Mouse (Mus musculus): Measurements from ENCODE around the gene Slc25a19. TPM values are rescaled to one million over a fixed set of nuclear protein-coding genes. Genes with fewer than 3 reads are reported as not detected.

Gene Slc25a19
- polyA plus RNA-seq, 1 experiment from 2014 or later, result 10.4 TPM

DNA sequence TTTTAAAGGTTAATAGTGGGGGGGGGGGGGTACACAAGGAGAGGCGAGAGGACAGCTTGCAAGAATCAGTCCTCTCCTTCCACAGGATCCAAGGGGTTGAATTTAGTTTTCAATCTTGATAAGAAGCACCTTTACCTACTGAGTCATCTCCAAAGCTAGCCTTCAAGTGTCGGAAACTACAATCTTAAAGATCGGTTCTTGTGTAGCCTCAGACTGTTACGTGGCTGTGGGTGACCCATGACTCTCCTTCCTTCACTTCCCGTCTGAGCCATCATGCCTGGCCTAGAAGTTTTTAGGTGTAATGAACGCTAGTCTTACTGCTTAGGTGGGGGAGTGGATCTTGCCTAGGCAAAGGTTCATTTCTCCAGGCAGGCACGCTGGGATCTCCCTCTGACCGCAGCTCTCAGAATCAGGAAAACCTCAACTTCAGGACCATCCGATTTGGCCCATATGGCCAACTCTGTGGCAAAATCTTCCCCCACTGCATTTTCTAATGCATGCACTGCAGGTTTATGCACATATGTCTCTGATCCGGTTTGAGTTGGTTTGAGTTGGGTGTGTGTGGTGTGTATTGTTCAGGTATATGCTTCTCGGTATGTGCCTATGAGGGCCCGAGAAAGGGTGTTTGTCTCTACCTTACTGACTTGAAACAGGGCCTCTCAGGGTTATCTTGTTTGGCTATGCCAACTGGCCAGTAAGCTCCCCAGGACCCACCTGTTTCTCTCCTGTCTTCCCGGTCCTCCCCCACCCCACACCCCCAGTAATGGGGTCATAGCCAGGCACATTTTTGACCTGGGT is 1.8 kb upstream of the Slc25a19 start:
- Histone ChIP-seq H3K27ac (replicated peaks) (no peak overlapping the region), H3K4me2 (no peak overlapping the region)
- WGBS (ENCODE audit: insufficient replicate concordance), result 71% methylated on average over 13 of the region's 13 CpGs

DNA sequence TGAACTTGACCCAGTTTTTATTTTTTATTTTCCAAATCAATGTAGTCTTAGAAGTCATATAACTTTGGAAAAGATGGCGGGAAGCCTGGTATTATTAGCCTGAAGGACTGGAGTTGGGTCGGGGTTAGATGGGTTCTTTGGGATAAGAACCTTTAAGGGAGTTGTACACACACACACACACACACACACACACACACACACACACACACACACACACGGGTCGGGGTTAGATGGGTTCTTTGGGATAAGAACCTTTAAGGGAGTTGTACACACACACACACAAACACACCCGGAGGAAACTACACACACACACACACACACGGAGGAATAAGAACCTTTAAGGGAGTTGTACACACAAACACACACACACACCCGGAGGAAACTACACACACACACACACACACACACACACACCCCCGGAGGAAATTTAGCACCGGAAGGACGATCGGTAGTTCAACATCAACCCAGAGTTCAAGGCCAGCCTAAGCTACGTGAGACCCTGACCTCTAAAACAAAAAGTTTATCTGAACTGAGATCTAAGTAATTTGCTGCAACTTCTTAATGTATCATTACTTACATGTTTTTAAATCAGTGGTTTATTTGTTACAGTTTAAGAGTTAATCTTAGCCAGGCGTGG is 488 bp upstream of the Slc25a19 start:
- peak; percentile 4 for ATAC-seq (ENCODE audit: insufficient read depth)
- 42% methylated on average over 13 of the region's 13 CpGs for WGBS (ENCODE audit: insufficient replicate concordance)

More for the DNA sequence above, 1.8 kb upstream of the Slc25a19 start:
- H3K4me1 ChIP-seq (replicated peaks), result peaks cover 42% of the 10 kb centered on the region
- no peak overlapping the region for H3K9ac ChIP-seq
- ATAC-seq (ENCODE audit: insufficient read depth), result no peak
- no peak overlapping the region for H3K4me3 ChIP-seq (replicated peaks)
- no peaks in the 10 kb centered on the region for H3K36me3 ChIP-seq (replicated peaks)
- no peaks in the 10 kb centered on the region for H3K27me3 ChIP-seq
- no peaks in the 10 kb centered on the region for H3K9me3 ChIP-seq (replicated peaks)

DNA sequence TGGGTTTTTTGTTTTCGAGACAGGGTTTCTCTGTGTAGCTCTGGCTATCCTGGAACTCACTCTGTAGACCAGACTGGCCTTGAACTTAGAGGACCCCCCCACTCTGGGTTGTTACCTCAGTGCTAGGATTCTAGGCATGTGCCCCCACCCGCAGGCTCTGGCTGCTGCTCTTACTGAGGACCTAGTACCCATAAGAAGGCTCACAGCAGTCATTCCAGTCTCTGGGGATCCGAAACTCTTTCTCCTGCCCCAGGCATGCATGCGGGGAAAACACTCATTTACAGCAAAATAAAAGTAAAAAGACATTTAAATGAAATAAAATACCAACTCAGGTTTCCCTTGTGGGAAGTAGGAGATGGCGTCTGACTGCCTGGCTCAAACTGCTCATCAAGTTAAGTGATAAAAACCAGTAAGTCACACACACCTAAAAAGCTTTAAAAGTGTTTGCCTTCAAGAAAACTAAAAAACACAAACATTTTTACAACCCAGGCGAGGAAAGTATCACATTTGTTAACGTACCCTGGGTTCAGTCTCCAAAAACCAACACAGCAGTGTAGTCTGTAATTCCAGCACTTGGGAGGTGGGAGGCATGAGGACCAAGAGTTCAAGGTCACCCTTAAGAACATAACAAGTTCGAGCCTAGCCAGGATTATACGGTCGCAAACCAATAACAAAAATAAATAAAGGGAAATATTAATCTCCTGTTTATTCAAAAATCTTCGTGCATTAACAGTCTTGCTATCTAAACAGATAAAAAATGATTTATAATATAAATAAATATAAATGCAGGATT is 1.1 kb downstream of the Slc25a19 start:
- Histone ChIP-seq H3K4me2 (peak overlapping the region; percentile 98), H3K4me1 (replicated peaks) (peaks cover 42% of the 10 kb centered on the region), H3K27me3 (no peaks in the 10 kb centered on the region), H3K9ac (peak overlapping the region; percentile 79), H3K4me3 (replicated peaks) (peak overlapping the region; percentile 84), H3K27ac (replicated peaks) (peak overlapping the region; percentile 83), H3K36me3 (replicated peaks) (peaks cover 16% of the 10 kb centered on the region), H3K9me3 (replicated peaks) (no peaks in the 10 kb centered on the region)
- WGBS (ENCODE audit: insufficient replicate concordance), result 41% methylated on average over 11 of the region's 11 CpGs
- no peak for ATAC-seq (ENCODE audit: insufficient read depth)

More for the DNA sequence above, 488 bp upstream of the Slc25a19 start:
- Histone ChIP-seq H3K4me3 (replicated peaks) (peak overlapping the region; percentile 84), H3K9me3 (replicated peaks) (no peaks in the 10 kb centered on the region), H3K27ac (replicated peaks) (peak overlapping the region; percentile 56), H3K4me2 (peak overlapping the region; percentile 98), H3K27me3 (no peaks in the 10 kb centered on the region), H3K9ac (peak overlapping the region; percentile 46), H3K36me3 (replicated peaks) (peaks cover under 1% of the 10 kb centered on the region; the same call in 1 of the 2 replicates), H3K4me1 (replicated peaks) (peaks cover 42% of the 10 kb centered on the region)

DNA sequence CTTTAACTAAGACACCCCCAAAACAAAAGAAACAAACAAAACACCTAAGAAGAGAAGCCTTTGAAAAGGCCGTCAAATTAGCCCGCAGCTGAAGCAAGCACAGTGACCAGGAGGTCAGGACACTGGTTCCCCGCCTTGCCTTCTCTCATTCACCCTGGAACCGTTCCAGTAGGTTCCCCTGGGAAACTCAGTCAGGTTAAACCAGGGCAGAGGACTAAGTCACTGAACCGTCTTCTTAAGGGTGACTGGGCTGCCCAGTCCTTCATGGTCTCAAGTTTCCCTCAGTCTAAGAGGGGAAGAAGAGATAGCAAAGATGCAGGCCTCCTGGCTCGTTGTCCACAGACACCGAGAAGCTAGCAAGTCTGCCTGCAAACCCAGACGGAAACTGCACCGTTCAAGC is 2.2 kb downstream of the Slc25a19 start:
- no peak overlapping the region for H3K9ac ChIP-seq
- peaks cover 24% of the 10 kb centered on the region for H3K36me3 ChIP-seq (replicated peaks)
- H3K4me3 ChIP-seq (replicated peaks), result no peak overlapping the region
- H3K9me3 ChIP-seq (replicated peaks), result no peaks in the 10 kb centered on the region
- no peak overlapping the region for H3K27ac ChIP-seq (replicated peaks)
- H3K27me3 ChIP-seq, result no peaks in the 10 kb centered on the region
- 76% methylated on average over 9 of the region's 9 CpGs for WGBS (ENCODE audit: insufficient replicate concordance)
- no peak overlapping the region for H3K4me2 ChIP-seq
- ATAC-seq (ENCODE audit: insufficient read depth), result no peak
- H3K4me1 ChIP-seq (replicated peaks), result peaks cover 33% of the 10 kb centered on the region

GRCm38 (mm10) chr11:115623487-115624070 is 4.5 kb downstream of the Slc25a19 start:
- ATAC-seq (ENCODE audit: insufficient read depth), result no peak
- 71% methylated on average over 9 of the region's 9 CpGs for WGBS (ENCODE audit: insufficient replicate concordance)
- H3K4me1 ChIP-seq (replicated peaks), result peaks cover 21% of the 10 kb centered on the region

DNA sequence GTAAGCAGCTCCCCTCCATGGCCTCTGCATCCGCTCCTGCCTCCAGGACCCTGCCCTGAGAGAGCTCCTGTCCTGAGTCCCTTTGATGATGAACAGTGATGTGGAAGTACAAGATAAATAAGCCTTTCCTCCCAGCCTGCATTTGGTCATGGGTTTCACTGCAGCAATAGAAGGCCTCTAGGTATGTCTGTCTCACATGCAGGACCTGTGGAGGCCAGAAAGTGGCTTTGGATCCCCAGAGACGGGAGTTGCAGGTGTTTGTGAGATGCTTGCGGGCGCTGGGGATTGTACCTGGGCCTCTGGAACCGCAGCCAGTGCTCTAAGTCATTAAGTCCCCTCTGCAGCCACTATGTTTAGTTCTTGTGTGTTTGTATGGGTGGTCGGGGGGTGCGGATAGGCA is 8.1 kb downstream of the Slc25a19 start:
- no peak overlapping the region for H3K9ac ChIP-seq
- 87% methylated on average over 7 of the region's 7 CpGs for WGBS (ENCODE audit: insufficient replicate concordance)
- H3K4me2 ChIP-seq, result no peak overlapping the region
- ATAC-seq (ENCODE audit: insufficient read depth), result no peak
- 0 out of 2 replicates have a peak, but pooled peaks cover 2% of the 10 kb centered on the region for H3K4me1 ChIP-seq (replicated peaks)
- no peaks in the 10 kb centered on the region for H3K27me3 ChIP-seq
- peaks cover 61% of the 10 kb centered on the region for H3K36me3 ChIP-seq (replicated peaks)
- no peaks in the 10 kb centered on the region for H3K9me3 ChIP-seq (replicated peaks)
- H3K4me3 ChIP-seq (replicated peaks), result no peak overlapping the region
- no peak overlapping the region for H3K27ac ChIP-seq (replicated peaks)

More at GRCm38 (mm10) chr11:115623487-115624070, 4.5 kb downstream of the Slc25a19 start:
- H3K4me3 ChIP-seq (replicated peaks), result no peak overlapping the region
- no peak overlapping the region for H3K4me2 ChIP-seq
- H3K27ac ChIP-seq (replicated peaks), result no peak overlapping the region
- H3K9me3 ChIP-seq (replicated peaks), result no peaks in the 10 kb centered on the region
- no peak overlapping the region for H3K9ac ChIP-seq
- peaks cover 41% of the 10 kb centered on the region for H3K36me3 ChIP-seq (replicated peaks)
- H3K27me3 ChIP-seq, result no peaks in the 10 kb centered on the region

GRCm38 (mm10) chr11:115618732-115619516 is 9.2 kb downstream of the Slc25a19 start:
- H3K36me3 ChIP-seq (replicated peaks), result peaks cover 65% of the 10 kb centered on the region
- no peaks in the 10 kb centered on the region for H3K9me3 ChIP-seq (replicated peaks)
- no peak overlapping the region for H3K9ac ChIP-seq
- H3K27me3 ChIP-seq, result no peaks in the 10 kb centered on the region
- peaks cover 7% of the 10 kb centered on the region for H3K4me1 ChIP-seq (replicated peaks)
- no peak for ATAC-seq (ENCODE audit: insufficient read depth)
- WGBS (ENCODE audit: insufficient replicate concordance), result 79% methylated on average over 16 of the region's 16 CpGs
- H3K4me2 ChIP-seq, result no peak overlapping the region
- H3K4me3 ChIP-seq (replicated peaks), result no peak overlapping the region
- H3K27ac ChIP-seq (replicated peaks), result no peak overlapping the region

GRCm38 (mm10) chr11:115618001-115618400 is 10.1 kb downstream of the Slc25a19 start:
- Histone ChIP-seq H3K36me3 (replicated peaks) (peaks cover 59% of the 10 kb centered on the region), H3K4me3 (replicated peaks) (no peak overlapping the region), H3K9ac (no peak overlapping the region), H3K4me1 (replicated peaks) (peaks cover 16% of the 10 kb centered on the region), H3K27ac (replicated peaks) (no peak overlapping the region), H3K4me2 (no peak overlapping the region), H3K27me3 (no peaks in the 10 kb centered on the region), H3K9me3 (replicated peaks) (no peaks in the 10 kb centered on the region)
- 62% methylated on average over 2 of the region's 2 CpGs for WGBS (ENCODE audit: insufficient replicate concordance)
- no peak for ATAC-seq (ENCODE audit: insufficient read depth)

DNA sequence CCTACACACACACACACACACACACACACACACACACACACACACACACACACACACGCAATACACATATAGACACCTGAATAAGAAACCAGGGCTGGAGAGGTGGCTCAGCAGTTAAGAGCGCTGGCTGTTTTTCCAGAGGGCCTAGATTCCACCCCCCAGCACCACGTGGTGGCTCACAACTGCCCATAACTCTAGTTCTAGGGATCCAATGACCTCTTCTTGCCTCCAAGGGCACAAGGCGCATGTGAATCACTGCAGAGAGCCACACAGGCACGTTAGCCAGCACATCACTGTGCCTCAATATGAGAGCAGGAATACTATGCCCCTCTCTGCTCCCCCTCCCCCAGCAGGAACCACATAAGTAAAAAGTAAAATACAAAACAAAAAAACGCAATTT is 11.2 kb downstream of the Slc25a19 start:
- no peaks in the 10 kb centered on the region for H3K27me3 ChIP-seq
- H3K4me2 ChIP-seq, result no peak overlapping the region
- no peak for ATAC-seq (ENCODE audit: insufficient read depth)
- H3K9me3 ChIP-seq (replicated peaks), result no peaks in the 10 kb centered on the region
- H3K4me3 ChIP-seq (replicated peaks), result no peak overlapping the region
- no peak overlapping the region for H3K9ac ChIP-seq
- peaks cover 48% of the 10 kb centered on the region for H3K36me3 ChIP-seq (replicated peaks)
- H3K4me1 ChIP-seq (replicated peaks), result peaks cover 23% of the 10 kb centered on the region
- WGBS (ENCODE audit: insufficient replicate concordance), result 77% methylated on average over 6 of the region's 6 CpGs
- H3K27ac ChIP-seq (replicated peaks), result no peak overlapping the region

DNA sequence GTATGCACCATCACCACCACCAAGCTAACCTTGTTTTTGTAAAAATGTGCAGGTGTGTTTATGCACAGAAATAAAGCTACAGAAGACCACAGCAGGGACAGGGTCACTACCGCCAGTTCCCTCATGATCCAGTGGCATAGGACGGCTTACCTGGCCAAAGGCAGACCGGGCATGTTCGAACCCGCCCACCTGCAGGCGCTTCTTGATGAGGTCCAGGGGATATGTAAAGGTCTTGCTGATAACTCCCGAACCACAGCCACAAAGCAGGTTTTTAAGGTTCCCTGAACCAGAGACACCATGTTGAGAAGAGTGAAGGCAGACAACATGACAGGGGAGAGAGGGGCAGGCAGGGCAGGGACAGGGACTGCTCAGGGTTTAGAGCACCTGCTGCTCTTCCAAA is 11.7 kb downstream of the Slc25a19 start:
- H3K9ac ChIP-seq, result no peak overlapping the region
- no peak overlapping the region for H3K27ac ChIP-seq (replicated peaks)
- no peaks in the 10 kb centered on the region for H3K9me3 ChIP-seq (replicated peaks)
- peaks cover 28% of the 10 kb centered on the region for H3K4me1 ChIP-seq (replicated peaks)
- no peak overlapping the region for H3K4me2 ChIP-seq
- ATAC-seq (ENCODE audit: insufficient read depth), result no peak
- WGBS (ENCODE audit: insufficient replicate concordance), result 74% methylated on average over 7 of the region's 7 CpGs
- no peaks in the 10 kb centered on the region for H3K27me3 ChIP-seq
- peaks cover 48% of the 10 kb centered on the region for H3K36me3 ChIP-seq (replicated peaks)
- H3K4me3 ChIP-seq (replicated peaks), result no peak overlapping the region
